Mouse (Mus musculus): ENCODE data around the gene Frmd7. TPM values are rescaled to one million over a fixed set of nuclear protein-coding genes. Genes with fewer than 3 reads are reported as not detected.
A peak's percentile ranks its signal among the peaks of the same experiment; 100 is the strongest.

The Frmd7 gene
- polyA plus RNA-seq (2017; shearing (Covaris generic)), result under 1 TPM in 1 of 2 experiments, not detected in 1; 0.21 TPM

DNA sequence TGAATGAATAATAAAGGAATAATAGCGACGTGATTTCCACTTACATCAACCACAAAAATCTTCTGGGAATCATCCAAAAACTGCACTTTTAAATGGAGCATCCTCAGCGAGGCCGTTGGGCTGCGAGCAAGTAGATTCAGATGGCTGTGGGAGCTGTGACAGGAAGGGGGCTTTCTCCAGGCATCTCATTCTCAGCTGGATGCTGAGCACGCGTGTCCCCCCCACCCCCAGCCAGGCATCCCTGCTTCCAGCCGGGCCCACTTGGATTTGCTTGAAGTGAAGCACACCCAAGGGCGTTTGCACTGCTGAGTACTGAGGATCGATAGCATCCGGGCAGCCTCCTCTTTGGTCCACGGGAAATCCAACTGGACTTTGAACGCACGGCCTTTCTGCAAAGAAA, at the start of gene Frmd7:
Gene Frmd7 (minus strand): TSS at position 101 of the 400 bp plus-strand sequence.
- no peak for ATAC-seq

DNA sequence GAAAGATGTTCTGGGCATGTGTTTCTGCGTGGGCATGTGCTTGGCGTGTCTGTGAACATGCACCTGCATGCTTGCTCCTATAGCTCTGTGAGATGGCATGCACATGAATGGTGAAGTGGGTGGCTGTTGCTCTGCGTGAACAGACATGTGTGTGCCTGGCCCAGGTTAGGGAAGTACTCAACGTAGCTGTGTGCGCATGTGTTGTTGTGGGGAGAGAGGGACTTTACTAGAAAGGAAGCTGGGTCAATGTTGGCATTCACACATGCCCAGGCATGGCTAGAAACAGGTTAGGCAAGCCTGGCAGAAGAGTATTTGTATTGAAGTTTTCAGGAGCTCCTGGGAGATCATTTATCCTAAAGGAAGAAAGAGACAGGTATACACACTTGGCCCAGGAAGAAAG, 48.8 kb upstream of the Frmd7 start:
- no peak for ATAC-seq

DNA sequence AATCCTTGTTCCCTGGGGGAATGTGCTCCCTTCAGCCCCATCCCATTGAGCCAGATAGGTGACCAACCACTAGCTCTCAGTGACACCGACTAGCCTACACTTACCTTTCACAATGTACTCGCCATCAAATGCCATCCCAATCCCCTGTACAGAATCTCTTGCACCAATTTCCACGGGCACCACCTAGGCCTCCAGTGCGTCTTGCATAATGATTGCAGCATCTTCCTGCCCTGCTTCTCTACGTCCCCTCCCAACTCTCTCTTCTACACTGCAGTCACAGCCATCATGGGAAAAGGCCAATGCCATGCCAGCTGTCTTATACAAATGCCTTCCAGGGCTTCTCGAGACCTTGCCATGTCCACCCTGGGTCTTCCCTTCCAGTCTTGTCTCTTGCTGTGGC, 47.4 kb upstream of the Frmd7 start:
- no peak for ATAC-seq

DNA sequence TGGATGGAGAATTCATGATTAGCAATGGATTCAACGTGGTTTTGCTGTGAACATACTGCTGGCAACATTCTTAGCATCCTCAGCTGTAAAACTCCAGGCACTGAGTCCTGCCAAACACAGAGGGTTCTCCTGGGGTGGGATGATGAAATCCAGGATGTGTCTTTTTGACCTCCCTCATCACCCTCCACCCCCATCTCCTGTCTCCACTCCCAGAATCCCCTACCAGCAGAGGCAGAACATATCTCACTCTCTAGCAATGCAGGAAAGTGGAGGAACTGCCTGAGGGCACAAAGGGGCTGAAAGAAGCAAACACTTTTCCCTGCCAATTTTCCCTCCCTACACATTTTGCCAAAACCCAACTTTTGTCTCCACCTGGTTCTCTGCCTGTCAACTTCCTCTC, 46.1 kb upstream of the Frmd7 start:
- no peak for ATAC-seq

DNA sequence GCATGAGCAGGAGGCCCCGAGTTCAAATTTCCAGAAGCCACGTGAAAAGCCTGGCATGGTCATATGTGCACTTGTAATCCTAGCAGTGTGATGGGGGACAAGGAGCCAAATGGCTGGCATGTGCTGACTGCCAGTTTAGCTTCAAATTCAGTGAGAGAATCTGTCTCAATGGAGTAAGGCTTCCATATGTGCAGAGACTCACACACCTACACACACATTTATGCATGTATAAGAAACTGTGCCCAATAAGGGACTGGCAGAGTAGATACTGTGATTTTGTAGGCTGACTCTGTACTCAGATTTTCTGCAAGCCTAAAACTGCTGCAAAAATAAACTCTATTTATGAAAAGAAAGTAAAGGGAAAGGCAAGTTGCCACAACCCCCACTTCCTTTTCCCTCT, 35.9 kb upstream of the Frmd7 start:
- no peak for ATAC-seq

DNA sequence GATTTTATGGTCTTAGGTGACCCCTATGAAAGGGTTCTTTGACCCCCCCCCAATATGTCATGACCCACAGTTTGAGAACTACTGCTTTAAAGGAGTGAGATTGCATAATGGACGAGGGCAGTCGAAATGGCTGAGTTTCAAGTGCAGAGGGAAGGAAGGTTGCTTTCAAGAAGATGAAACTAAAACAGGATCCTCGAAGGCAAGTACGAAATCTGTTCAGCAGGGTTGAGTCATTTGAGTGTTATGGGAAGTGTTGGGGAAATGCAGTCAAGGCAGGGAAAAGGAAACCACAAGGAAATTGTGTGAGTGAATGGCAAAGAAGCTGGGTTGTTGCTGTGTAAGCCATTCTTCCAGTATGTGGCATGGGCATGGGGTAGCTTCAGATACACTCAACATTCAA, 29.6 kb upstream of the Frmd7 start:
- no peak for ATAC-seq

DNA sequence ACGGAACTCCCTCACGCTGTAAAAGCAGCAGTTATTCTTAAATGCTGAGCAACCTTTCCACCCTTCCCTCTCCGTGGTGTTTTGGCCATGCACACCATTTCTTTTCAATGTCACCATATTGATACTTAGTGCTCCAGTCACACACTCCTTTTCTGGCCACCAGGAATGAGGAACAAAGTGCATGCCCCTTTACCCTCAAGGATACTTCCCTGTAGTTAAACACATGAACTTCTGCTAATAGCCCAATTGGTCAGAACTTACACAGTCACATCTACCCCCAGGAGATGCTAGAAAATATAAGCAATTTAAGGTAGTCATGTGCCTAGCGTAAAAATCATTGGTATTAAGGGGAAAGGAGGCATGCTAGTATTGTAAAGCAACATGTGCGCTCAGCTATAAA, 27.4 kb upstream of the Frmd7 start:
- no peak for ATAC-seq

DNA sequence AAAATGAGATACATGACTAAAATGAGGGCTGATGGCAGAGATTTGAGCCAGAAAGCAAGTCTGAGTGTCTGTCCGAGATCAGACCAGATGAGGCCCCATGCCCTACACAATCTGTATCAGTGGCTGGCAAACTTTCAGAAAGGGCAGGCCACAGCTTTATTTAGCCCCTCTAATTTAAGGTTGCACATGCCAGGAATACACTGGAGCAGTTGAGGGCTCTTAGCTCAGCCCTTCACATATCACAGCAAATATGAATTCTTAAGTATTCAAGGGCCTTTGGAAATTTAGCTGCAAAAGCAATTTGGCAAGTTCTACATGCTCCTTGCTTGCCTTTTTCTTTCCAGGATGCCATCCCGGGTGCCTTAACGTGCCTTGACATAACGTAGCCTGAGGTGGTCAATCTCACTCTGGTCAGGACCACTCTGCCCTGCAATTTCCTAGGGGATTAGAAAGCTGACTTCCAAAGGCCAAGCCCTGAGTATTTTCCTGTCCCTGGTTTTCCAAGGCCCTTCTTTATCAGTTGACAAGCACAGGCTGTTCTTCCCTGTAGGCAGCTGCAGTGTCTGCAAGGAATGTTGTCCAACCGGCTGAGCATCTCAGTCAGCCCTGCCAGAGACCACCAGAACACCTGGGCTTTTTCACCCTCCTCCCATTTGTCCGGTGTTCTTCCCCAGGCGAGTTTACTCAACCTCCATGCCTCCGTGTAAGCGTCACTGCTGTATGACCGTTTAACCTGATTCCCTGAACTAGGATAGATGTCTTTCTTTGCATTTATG, 25.8 kb upstream of the Frmd7 start:
- no peak for ATAC-seq

DNA sequence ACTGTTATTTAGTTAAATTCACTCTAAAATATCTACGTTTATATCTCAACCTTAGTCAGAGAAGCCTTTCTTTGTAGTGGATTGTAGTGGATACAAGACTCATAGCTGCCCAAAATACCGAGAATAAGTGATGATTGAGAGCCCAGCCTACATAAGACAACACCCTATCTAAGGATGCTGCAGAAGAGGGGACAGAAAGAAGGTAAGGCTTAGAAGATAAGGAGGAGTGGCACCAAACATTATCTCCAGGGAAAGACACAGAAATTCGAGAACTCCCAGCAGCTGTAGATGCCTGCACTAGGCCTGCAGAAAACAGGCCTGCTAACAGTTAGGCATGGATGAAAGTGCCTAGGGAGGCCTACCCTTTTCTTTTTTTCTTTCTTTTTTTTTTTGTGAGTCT, 22.6 kb upstream of the Frmd7 start:
- ATAC-seq, result no peak

DNA sequence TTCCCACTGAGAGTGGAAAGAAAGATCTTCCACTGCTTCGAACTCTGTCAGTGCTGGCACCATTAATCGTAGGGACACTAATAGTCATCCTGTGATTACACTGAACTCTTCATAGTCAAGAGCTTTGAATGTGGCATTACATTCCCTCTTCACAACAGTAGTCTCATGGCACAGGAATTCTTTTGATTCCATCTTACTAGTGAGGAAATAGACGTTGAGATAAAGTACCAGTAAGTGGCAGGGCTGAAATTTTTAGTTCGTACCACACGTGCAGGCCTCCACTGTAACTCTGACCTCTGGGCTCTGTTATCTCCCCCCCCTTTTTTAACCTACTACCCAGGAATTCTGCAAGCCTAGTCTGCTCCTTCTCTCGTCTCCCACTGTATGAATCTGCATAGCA, 20.4 kb upstream of the Frmd7 start:
- no peak for ATAC-seq

DNA sequence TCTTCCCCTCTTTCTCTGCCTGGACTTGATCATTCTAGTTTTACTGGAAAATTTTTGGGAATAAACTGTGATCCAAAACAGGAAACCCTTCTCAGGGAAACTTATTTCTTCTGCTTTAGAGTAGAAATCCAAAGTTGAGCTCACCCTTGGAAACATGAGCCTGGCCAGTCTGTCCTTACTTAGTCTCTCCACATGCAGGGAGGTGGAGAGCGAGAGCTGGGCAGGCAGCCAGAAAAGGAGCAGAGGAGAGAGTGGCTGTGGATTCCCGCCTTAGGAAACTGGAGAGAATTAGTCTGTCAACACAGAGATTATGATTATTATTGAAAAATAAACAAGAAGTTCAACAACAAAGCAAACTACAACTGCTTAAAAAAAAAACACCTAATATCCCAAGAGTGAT, 6.1 kb upstream of the Frmd7 start:
- ATAC-seq, result no peak

DNA sequence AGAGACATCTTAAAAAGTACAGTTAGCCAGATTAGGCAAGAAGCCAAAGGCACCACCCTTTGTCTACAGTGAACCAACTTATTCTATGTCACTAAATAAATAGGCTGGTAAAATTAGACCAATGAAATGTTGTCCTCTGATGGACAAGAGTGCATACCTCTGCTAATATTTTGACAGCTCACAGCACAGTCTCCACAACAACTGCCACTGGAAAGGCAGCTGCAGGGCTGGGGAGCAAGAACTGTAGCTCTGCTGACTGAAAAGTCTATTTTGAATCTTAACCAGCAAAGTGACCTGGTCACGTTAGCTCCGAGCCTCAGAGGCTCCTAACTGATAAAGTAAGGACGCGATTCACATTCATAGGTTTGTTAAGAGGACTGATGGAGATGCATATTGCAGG, 5.6 kb upstream of the Frmd7 start:
- no peak for ATAC-seq

DNA sequence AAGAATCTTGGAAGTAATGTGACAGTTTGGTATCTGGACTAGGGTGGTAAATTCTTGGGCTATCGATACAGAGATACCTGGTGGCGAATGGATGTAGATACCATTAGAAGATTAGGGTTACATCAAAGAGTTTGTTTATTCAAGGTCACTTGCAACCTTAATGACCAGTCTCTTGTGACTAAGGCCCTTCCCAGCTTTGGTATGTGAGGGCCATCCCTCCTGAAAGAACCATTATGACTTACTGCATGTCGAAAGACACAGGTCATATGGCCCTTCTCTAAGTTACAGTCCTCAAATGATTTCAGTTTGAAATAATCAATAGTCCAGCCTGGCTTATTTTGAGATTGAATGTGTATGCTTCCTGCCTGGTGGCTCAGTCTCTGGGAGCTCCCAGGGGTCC, 5.4 kb downstream of the Frmd7 start:
- ATAC-seq, result no peak

DNA sequence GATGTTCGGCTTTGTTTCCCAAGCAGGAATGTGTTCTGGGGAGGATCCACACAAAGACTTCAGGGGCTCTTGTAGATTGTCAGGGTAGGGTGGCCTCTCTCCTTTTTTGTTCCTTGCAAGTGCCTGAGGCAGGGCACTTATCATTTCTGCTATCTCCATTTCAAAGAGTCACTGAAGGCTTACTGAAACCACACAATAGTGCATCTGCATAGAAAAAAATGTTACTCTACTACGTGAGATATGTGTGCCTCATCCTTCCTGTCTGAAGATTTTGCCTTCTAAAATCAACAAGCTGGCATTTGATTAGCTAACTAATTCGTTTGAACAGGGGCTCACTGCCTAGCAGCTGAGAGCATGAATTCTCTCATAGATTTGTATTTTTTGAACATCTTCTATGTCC, 12.2 kb downstream of the Frmd7 start:
- peak; percentile 91 for ATAC-seq

DNA sequence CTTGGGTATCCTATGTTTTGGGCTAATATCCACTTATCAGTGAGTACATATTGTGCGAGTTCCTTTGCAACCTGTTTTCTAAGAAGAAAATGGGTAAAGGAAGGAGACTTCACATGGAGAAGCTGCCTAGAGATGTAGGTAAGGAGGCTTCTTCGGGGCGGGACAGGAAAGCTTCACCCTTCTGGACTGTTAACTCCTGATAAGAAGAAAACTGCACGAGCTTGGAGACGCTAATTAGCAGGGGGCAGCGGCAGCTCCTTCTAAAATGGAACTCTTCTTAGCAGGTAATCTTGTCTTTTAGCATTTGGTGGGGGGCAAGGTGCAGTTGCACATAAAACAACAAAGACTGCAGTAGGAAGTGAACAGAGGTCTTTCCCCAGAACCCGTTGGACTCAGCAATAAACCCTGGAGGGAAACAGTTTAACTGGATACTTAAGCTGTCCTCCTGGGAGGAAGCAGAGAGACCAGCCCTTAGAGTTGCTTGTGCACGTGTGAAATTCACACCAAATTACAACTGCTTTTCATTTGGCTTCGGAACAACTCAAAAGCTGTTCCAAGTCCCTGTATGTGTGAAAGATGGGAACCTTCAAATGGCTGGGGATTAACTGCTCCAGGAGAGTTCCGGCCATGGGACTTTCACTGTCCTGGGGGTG, 15.5 kb downstream of the Frmd7 start:
- ATAC-seq, result no peak

DNA sequence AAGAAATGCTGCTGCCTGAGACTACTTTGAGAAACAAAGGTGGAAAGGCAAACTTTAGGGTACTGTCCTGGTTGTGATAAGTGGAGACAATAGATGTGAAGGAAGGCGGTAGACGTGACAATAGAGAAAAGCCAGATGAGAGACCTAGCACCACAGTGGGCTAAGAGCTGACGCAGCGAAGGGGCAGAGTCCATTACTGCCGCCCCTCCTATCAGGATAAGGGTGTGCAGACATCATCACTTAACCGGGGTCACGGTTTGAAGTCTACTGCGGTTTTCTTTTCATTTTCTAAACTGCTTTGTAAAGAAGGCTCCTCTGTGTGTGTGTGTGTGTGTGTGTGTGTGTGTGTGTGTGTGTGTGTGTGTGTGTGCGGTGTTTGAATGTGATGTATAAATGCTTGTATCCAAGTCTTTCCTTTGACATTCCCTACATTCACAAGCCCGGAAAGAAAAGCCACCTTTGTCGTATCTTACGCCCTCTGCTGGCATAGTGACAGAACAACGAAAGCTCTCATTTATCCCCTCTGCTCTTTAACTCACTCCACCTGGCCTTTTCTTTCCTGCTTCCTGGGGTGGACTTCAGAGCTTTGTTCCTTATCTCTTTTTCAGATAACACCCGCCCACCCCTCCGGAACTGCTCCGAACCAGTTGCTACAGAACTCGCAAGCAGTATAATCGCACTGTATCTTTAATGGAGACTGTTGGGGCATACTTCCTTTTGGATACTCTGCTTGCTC, 17.7 kb downstream of the Frmd7 start:
- ATAC-seq, result no peak

DNA sequence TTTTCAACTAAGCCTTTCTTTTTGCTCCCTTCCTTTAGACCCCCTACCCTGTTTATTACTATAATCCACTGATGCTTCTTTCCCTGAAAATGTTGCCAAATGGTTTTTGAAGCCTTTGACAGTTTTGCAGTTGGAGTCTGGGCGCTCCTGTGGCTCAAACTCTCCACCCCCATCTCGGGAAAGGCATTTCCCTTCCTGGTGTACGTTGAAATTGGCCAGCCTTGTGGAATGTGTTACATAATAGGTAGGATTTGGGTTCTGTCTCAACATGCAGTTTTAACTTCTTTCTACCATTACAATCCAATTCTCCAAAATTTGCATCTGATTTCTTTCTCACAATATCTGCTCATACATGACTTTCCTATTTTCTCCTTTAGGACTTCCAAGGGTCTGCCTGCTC, 23.8 kb downstream of the Frmd7 start:
- no peak for ATAC-seq

DNA sequence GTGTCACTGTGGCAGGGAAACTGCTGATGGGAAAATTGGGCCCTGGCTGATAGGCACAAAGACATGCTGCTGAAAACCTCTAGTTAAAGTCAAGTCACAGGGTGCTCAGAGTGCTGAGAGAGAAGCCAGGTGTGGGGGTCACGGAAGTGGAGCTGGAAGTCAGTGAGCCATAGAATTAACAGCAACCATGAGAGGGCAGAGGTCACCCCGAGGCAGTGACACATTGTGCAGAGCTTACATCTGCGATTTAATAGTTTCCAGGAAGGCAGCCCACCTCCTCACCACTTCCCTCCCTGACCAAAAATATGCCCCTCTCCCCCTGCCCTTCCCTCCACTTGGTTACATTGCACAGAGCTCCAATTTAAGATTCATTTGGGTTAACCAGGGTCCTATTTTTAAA, 25.1 kb downstream of the Frmd7 start:
- no peak for ATAC-seq

DNA sequence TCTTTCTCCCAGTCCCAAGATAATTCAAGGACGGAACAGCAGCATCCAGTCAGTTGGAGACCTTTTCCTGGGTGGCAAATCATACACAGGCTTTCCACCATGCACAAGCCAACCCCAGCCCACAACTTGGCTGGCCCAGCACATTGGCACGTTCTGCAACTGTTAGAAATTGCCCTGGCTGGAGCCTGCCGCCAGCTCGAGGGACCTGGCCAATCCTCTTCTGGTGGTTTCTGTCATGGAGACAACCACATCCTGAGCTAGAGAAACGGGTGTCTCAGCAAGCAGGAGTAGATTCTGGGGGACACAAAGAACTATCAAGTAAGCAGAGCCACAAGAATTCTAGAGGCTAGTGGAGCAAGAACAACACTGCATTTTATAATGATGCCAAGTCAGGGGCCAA, 32.6 kb downstream of the Frmd7 start:
- ATAC-seq, result no peak

DNA sequence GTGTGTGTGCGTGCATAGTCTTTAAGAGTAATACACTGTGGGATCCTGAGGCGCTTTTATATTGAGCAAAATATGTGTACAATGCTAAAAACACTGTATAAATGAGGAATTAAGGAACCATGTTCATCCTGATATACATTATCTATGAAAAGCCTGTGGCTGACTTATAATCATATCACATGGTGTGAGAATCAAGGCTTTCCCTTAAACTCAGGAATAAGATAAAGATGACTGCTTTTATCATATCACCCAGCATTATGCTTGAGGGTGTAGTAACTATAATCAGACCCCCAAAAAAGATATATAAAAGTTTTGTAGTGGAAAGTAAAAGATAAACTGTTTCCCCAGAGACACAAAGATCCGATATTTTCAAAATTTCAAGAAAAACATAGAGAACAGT, 39.0 kb downstream of the Frmd7 start:
- ATAC-seq, result no peak

DNA sequence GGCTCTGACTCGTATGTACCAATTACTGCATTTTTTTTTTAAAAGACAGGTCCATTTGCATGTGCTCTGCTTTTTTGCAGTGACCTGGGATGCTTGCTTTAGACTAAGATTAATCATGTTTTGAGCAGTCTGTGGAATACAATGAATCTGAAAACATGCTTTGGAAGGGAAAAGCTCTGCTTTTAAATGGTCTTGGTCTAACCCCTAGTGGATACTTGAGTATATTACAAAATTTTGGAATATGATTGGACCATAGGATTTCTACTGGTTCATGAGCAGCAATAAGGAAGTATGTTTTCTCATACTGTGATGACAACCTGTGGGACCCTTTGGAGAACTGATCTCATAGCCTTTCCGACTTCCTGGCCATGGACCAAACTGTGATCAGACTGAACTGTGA, 54.5 kb downstream of the Frmd7 start:
- no peak for ATAC-seq

DNA sequence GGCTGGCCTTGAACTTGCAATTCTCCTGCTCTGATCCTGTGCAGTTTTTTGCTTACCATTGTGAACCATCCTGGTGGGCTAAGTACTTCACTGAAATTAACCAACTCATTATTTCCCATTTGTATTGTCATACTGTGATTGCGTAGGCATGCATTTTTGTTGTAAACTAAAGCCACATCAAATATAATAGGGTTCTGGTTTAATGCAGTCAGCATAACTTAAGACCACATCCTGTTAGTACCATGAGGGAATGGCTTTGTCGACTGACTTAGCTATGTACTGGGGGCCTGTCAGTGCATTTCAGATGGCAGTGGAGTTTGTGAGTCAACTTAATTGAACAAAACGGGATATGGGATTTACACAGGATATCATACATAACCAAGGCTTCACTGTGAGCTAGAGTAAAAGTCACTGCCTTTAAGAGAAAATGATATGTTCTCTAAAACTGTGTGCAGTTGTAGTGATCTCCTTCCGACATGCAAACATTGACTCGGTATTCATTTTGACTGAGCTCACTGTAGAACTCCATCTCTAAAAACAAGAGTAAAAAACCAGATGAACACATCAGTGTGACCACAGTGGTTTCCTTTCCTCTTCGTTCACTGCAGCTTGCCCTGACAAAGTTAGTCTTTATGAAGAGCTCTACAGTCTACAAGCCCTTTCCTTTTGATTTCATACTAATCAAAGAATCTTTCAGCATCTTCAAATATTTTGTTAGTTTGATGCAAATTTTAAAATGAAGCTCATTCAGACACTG, 68.1 kb downstream of the Frmd7 start:
- peak; percentile 95 for ATAC-seq

DNA sequence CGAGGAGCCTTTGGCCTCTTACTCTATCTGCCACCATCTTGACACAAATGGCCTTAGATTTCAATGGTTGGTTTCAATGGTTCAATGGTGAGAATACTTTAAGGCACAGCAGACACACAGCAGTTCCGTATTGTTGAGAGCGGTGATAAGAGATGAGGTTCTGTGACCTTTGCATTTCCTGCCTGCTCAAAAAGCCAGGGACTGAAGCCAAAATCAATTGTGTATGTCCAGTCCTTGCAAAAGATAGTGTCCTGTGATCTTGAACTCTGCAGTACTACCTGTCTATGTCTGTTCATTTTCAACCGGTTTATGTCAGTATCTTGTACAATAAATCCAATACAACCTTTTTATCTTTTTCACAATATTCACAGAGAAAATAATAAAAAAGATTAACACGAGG, 77.8 kb downstream of the Frmd7 start:
- no peak for ATAC-seq
